Mouse (Mus musculus): ENCODE measurements around the gene Gpr180. TPM values are rescaled to one million over a fixed set of nuclear protein-coding genes. Genes with fewer than 3 reads are reported as not detected.
A peak's percentile ranks its signal among the peaks of the same experiment; 100 is the strongest.

Gpr180 gene
- polyA plus RNA-seq, 1 experiment = 34.6 TPM

DNA sequence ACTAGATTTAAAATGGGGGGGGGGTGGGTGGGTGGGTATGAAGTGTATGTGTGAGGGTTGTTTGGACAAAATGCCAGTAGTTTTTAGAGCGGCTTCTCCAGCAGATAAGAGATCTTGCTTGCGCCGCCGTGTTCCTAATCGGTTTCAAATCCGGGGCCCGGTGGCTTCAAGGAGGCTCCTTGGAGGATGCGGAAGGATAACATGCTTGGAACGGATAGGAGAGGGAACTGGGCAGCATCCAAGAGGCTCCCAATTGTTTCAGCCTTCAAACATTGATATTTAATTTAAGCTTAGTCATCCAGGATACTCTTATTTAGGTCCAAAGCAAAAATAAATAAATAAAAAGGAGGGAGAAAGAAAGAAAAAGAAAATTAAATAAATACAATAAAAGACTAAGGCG is 56.7 kb downstream of the Gpr180 start:
- 72% methylated on average over 10 of the region's 10 CpGs for WGBS
- Histone ChIP-seq H3K27ac (ENCODE audit: insufficient read depth, low read depth, low read length) (no peak overlapping the region), H3K36me3 (ENCODE audit: control insufficient read depth, insufficient read depth, low read length) (no peaks in the 10 kb centered on the region), H3K4me1 (ENCODE audit: control insufficient read depth, insufficient read depth, low read length) (no peaks in the 10 kb centered on the region), H3K4me3 (ENCODE audit: insufficient read depth, low read depth, low read length) (no peak overlapping the region), H3K27me3 (replicated peaks; ENCODE audit: control insufficient read depth, insufficient read depth, low read length) (no peaks in the 10 kb centered on the region; the same call in 1 of the 2 replicates)
- no peak for DNase-seq
- no peak for TF ChIP-seq POLR2A (IDR thresholded peaks at IDR 0.05; ENCODE audit: low read depth, low read length)
- no peak for TF ChIP-seq CTCF (conservative IDR thresholded peaks at IDR 0.05; ENCODE audit: insufficient read depth, insufficient read length, low read depth, low read length)

DNA sequence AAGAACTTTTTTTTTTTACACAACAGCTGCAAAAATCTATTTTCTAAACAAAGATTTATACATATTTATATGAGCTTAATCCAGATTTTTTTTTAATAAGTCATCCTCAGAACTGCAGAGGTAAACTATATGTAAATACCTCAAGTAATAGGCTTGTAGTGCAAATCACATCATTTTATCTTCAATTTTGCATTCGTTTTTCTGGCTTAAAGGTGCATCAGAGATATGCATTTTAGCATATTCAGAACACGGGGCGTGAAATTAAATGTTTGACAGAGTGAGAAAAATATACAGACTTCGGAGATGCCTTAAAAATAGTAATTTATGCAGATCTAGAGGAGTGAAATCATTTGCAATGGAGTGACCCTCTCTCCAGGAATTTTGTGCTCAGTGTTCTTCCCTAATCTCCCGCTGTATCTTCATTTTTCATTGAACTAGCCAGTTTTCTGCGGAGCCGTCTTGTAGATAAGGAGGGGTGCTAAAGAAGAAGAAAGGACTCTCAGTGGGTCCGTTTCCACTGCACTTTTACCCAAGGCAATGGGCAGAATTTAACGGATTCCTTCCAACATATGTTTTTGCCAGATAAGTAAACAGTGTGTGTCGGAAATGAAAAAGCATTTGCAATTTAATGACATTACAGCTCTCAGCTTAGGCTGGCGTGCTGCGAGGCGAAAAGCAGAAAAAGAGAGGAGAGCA is 57.4 kb downstream of the Gpr180 start:
- no peak for DNase-seq
- Histone ChIP-seq H3K27ac (ENCODE audit: insufficient read depth, low read depth, low read length) (no peak overlapping the region), H3K36me3 (ENCODE audit: control insufficient read depth, insufficient read depth, low read length) (no peaks in the 10 kb centered on the region), H3K4me1 (ENCODE audit: control insufficient read depth, insufficient read depth, low read length) (no peaks in the 10 kb centered on the region), H3K27me3 (replicated peaks; ENCODE audit: control insufficient read depth, insufficient read depth, low read length) (no peaks in the 10 kb centered on the region; the same call in 1 of the 2 replicates), H3K4me3 (ENCODE audit: insufficient read depth, low read depth, low read length) (no peak overlapping the region)
- TF ChIP-seq POLR2A (IDR thresholded peaks at IDR 0.05; ENCODE audit: low read depth, low read length) (no peak), CTCF (conservative IDR thresholded peaks at IDR 0.05; ENCODE audit: insufficient read depth, insufficient read length, low read depth, low read length) (no peak)
- WGBS = 69% methylated on average over 13 of the region's 13 CpGs

DNA sequence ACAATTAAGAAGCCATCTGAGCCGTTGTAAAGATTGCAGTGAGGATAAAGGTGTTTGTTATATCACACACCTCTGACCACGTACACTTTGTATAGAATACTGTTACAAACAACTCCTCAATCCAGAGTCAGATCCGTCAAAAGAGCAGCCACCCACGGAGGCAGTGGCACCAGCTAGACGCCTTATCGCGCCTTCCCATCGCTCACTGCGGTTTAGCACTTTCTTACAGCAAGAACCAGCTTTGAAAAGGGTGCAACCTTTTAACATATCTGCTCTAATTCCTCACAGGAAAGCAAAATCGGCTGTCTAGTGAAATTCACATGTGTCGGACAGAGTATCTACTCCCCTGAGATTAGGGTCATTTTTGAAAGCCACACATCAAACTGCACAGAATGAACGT is 60.1 kb downstream of the Gpr180 start:
- TF ChIP-seq POLR2A (IDR thresholded peaks at IDR 0.05; ENCODE audit: low read depth, low read length) (no peak), CTCF (conservative IDR thresholded peaks at IDR 0.05; ENCODE audit: insufficient read depth, insufficient read length, low read depth, low read length) (no peak)
- WGBS = 60% methylated on average over 12 of the region's 12 CpGs
- no peaks in the 10 kb centered on the region for H3K4me1 ChIP-seq (ENCODE audit: control insufficient read depth, insufficient read depth, low read length)
- H3K27me3 ChIP-seq (replicated peaks; ENCODE audit: control insufficient read depth, insufficient read depth, low read length) = no peaks in the 10 kb centered on the region; the same call in 1 of the 2 replicates
- H3K27ac ChIP-seq (ENCODE audit: insufficient read depth, low read depth, low read length) = no peak overlapping the region
- H3K4me3 ChIP-seq (ENCODE audit: insufficient read depth, low read depth, low read length) = no peak overlapping the region
- H3K36me3 ChIP-seq (ENCODE audit: control insufficient read depth, insufficient read depth, low read length) = no peaks in the 10 kb centered on the region
- no peak for DNase-seq

DNA sequence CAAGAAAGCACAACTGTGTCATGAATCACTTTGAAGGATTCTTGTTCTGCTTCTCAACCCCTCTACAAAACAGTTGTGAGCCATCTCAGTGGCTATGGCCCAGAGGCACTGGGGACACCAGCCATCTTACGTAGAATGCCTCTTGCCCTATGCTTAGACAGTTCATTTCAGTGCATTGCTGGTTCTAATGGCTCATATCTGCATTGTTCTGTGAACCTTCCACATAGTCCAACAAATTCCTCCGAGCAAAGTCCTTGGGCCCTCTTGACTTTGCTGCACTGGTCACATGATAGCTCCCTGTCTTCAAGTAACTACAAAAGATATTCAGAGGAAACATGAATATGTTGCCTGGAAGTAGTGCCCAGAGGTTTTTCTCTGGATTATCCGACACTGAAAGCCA is 63.8 kb downstream of the Gpr180 start:
- peak; percentile 12 for DNase-seq
- Histone ChIP-seq H3K27me3 (replicated peaks; ENCODE audit: control insufficient read depth, insufficient read depth, low read length) (no peaks in the 10 kb centered on the region), H3K4me1 (ENCODE audit: control insufficient read depth, insufficient read depth, low read length) (no peaks in the 10 kb centered on the region), H3K4me3 (ENCODE audit: insufficient read depth, low read depth, low read length) (no peak overlapping the region), H3K36me3 (ENCODE audit: control insufficient read depth, insufficient read depth, low read length) (no peaks in the 10 kb centered on the region), H3K27ac (ENCODE audit: insufficient read depth, low read depth, low read length) (no peak overlapping the region)
- no peak for TF ChIP-seq CTCF (conservative IDR thresholded peaks at IDR 0.05; ENCODE audit: insufficient read depth, insufficient read length, low read depth, low read length)
- TF ChIP-seq POLR2A (IDR thresholded peaks at IDR 0.05; ENCODE audit: low read depth, low read length) = no peak
- 73% methylated on average over 3 of the region's 3 CpGs for WGBS

DNA sequence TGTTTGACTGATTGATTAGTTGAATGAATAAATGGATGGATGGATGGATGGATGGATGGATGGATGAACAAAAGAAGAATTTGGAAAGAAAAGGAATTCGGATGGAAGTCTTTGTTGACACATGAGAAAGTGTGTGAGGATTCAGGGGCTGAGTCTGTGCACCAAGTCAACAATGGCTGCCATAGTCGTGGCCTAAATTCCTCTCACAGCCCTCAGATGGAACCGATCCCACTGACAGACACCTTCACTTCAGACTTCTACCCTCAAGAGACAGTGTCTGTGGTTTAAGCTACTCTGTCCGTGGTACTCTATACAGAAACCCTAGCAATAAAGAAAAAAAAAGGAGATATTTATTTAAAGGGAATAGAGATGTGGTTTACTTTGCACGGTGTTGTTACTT is 65.0 kb downstream of the Gpr180 start:
- no peak overlapping the region for H3K27ac ChIP-seq (ENCODE audit: insufficient read depth, low read depth, low read length)
- TF ChIP-seq CTCF (conservative IDR thresholded peaks at IDR 0.05; ENCODE audit: insufficient read depth, insufficient read length, low read depth, low read length) (no peak), POLR2A (IDR thresholded peaks at IDR 0.05; ENCODE audit: low read depth, low read length) (no peak)
- 86% methylated on average over 5 of the region's 5 CpGs for WGBS
- H3K4me1 ChIP-seq (ENCODE audit: control insufficient read depth, insufficient read depth, low read length) = no peaks in the 10 kb centered on the region
- no peak for DNase-seq
- no peak overlapping the region for H3K4me3 ChIP-seq (ENCODE audit: insufficient read depth, low read depth, low read length)
- no peaks in the 10 kb centered on the region for H3K27me3 ChIP-seq (replicated peaks; ENCODE audit: control insufficient read depth, insufficient read depth, low read length)
- no peaks in the 10 kb centered on the region for H3K36me3 ChIP-seq (ENCODE audit: control insufficient read depth, insufficient read depth, low read length)

DNA sequence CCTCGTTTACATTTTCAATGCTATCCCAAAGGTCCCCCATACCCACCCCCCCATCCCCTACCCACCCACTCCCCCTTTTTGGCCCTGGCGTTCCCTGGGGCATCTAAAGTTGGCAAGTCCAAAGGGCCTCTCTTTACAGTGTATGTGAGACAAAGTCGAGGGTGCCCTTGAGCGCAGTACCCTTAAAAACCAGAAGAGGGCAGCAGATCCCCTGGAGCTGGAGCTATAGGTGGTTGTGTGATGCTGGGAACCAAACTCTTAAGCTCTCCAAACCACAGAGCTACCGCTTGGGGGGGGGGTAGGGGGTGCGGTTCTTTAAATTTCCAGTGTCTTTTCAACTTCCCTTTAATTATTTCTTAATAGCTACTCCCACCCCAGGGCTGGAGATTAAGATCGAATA is 66.1 kb downstream of the Gpr180 start:
- no peak for TF ChIP-seq POLR2A (IDR thresholded peaks at IDR 0.05; ENCODE audit: low read depth, low read length)
- TF ChIP-seq CTCF (conservative IDR thresholded peaks at IDR 0.05; ENCODE audit: insufficient read depth, insufficient read length, low read depth, low read length) = peak; percentile 30; the same call in 1 of the 2 replicates
- Histone ChIP-seq H3K27me3 (replicated peaks; ENCODE audit: control insufficient read depth, insufficient read depth, low read length) (no peaks in the 10 kb centered on the region), H3K4me1 (ENCODE audit: control insufficient read depth, insufficient read depth, low read length) (no peaks in the 10 kb centered on the region), H3K4me3 (ENCODE audit: insufficient read depth, low read depth, low read length) (no peak overlapping the region), H3K36me3 (ENCODE audit: control insufficient read depth, insufficient read depth, low read length) (no peaks in the 10 kb centered on the region), H3K27ac (ENCODE audit: insufficient read depth, low read depth, low read length) (no peak overlapping the region)
- DNase-seq = no peak
- 83% methylated on average over 7 of the region's 7 CpGs for WGBS

DNA sequence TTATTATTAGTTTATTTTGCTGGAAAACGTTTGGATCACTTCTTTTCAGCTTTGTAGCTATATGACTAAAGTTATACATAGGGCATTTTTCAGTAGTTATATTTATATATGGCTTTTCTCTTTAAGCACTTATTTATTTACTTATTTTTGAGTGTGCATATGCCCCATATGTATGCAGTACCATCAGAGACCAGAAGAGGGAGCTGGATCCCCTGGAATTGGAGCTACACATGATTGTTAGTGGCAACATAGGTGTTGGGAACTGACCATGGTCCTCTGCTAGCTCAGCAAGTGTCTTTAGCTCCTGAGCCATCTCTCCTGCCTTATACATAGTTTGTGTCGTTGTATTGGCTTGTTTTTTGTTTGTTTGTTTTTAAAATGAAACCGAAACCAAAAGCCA is 70.4 kb downstream of the Gpr180 start:
- TF ChIP-seq CTCF (conservative IDR thresholded peaks at IDR 0.05; ENCODE audit: insufficient read depth, insufficient read length, low read depth, low read length) (no peak), POLR2A (IDR thresholded peaks at IDR 0.05; ENCODE audit: low read depth, low read length) (no peak)
- 82% methylated on average over 3 of the region's 3 CpGs for WGBS
- no peaks in the 10 kb centered on the region for H3K36me3 ChIP-seq (ENCODE audit: control insufficient read depth, insufficient read depth, low read length)
- H3K27ac ChIP-seq (ENCODE audit: insufficient read depth, low read depth, low read length) = no peak overlapping the region
- H3K27me3 ChIP-seq (replicated peaks; ENCODE audit: control insufficient read depth, insufficient read depth, low read length) = no peaks in the 10 kb centered on the region; the same call in 1 of the 2 replicates
- no peak for DNase-seq
- H3K4me3 ChIP-seq (ENCODE audit: insufficient read depth, low read depth, low read length) = no peak overlapping the region
- H3K4me1 ChIP-seq (ENCODE audit: control insufficient read depth, insufficient read depth, low read length) = no peaks in the 10 kb centered on the region

Data from kidney, adult 2 months (tissue).